In the genomic region with DNA sequence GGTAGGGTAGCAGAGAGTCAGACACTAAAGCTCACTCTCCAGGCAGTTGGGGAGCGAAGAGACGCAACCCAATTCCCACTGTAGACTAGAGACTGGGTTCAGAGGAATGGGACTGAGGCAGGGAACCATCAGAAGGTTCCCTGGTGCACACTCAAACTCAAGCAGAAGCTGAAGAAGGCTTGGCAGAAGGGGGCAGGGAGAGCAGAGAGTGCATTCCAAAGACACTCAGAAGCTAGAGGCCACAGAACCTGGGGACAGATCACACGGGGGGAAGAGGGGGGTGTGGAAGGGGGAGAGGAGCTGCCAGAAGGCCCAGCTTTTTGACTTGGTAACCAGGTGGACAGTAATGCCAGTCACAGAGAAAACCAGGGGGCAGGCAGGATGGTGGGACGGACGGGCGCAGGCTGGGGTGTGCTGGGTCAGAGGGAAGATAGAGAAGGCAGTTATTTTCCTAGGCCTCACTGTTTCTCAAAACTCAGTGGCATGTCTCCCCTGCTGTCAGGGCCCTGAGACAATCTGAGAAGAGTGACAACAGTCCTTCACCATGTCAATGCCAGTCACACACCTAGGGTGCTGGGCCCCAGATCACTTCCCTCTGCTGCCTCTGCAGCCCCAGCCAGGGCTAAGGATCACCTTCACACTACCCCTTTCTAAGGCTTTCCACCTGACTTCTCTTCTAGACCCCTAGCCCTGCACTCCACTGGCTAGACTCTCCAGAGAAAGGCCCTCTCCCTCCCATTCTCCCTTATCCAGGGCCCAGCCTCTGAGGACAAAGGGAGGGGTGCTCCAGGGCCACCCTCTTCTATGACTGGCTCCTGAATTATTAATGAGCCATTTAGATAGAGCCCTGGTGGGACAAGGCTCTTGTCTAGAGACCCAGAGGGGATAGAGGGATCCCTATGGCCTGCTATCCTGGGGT, we compare ENCODE assay signal across 8 mouse cellular contexts. TPM values are rescaled to one million over a fixed set of nuclear protein-coding genes. Genes with fewer than 3 reads are reported as not detected.
DNase-seq lines count a peak whose midpoint lies in the region; ATAC-seq and TF ChIP-seq lines count a peak whose summit lies in the region.

No protein-coding gene starts in this region.

- peaks cover 40% of the 10 kb centered on the region for H3K4me1 ChIP-seq in hindbrain, embryonic 11.5 days (replicated peaks; ENCODE audit: control insufficient read depth, insufficient read depth, low read length)
- peaks cover 29% of the 10 kb centered on the region for H3K4me1 ChIP-seq in liver, embryonic 16.5 days (ENCODE audit: control insufficient read depth, low read depth, low read length)
- peaks cover 52% of the 10 kb centered on the region for H3K4me1 ChIP-seq in stomach, embryonic 14.5 days (ENCODE audit: control insufficient read depth, insufficient read depth, low read length)

- TF ChIP-seq CTCF in gastrocnemius, adult 2 months (IDR thresholded peaks at IDR 0.05), result no peak

- H3K9me3 ChIP-seq in hindbrain, embryonic 11.5 days (ENCODE audit: control insufficient read depth, low read length), result no peaks in the 10 kb centered on the region
- no peaks in the 10 kb centered on the region; the same call in 1 of the 2 replicates for H3K9me3 ChIP-seq in liver, embryonic 16.5 days (replicated peaks; ENCODE audit: control insufficient read depth, low read length)
- H3K9me3 ChIP-seq in stomach, embryonic 14.5 days (ENCODE audit: control insufficient read depth, low read depth, low read length), result no peaks in the 10 kb centered on the region

- intact Hi-C loops in gastrocnemius, adult 2 months (cut with DNase I), result no loop called here

- peak overlapping the region; percentile 20; the same call in 1 of the 2 replicates for H3K4me2 ChIP-seq in hindbrain, embryonic 11.5 days (replicated peaks; ENCODE audit: low read depth, low read length)
- H3K4me2 ChIP-seq in liver, embryonic 16.5 days (ENCODE audit: low read depth, low read length), result no peak overlapping the region
- peak overlapping the region; percentile 6; the same call in 1 of the 2 replicates for H3K4me2 ChIP-seq in stomach, embryonic 14.5 days (replicated peaks; ENCODE audit: low read depth, low read length)

- H3K9ac ChIP-seq in hindbrain, embryonic 11.5 days (ENCODE audit: low read depth, low read length), result peak overlapping the region; percentile 56
- H3K9ac ChIP-seq in liver, embryonic 16.5 days (ENCODE audit: low read depth, low read length), result no peak overlapping the region
- H3K9ac ChIP-seq in stomach, embryonic 14.5 days (replicated peaks; ENCODE audit: low read depth, low read length), result no peak overlapping the region

- peak; percentile 88 for ATAC-seq in hindbrain, embryonic 11.5 days (ENCODE audit: low FRiP score)
- peak; percentile 35 for ATAC-seq in liver, embryonic 16.5 days (ENCODE audit: low read depth)
- peak; percentile 50 for ATAC-seq in stomach, embryonic 14.5 days (ENCODE audit: insufficient number of reproducible peaks, insufficient read depth, low FRiP score, low read depth)

- no peaks in the 10 kb centered on the region for H3K27me3 ChIP-seq in hindbrain, embryonic 11.5 days (ENCODE audit: control insufficient read depth, insufficient read depth, low read length)
- no peaks in the 10 kb centered on the region for H3K27me3 ChIP-seq in liver, embryonic 16.5 days (ENCODE audit: control insufficient read depth, insufficient read depth, low read depth, low read length)
- H3K27me3 ChIP-seq in stomach, embryonic 14.5 days (ENCODE audit: control insufficient read depth, insufficient read depth, low read length), result no peaks in the 10 kb centered on the region

- WGBS in hindbrain, embryonic 11.5 days, result 56% methylated on average over 6 of the region's 6 CpGs
- WGBS in liver, embryonic 16.5 days (ENCODE audit: insufficient replicate concordance), result 62% methylated on average over 6 of the region's 6 CpGs
- 72% methylated on average over 6 of the region's 6 CpGs for WGBS in stomach, embryonic 14.5 days

- peak; percentile 46 to 67 for DNase-seq in lung, adult 18-20 months
- no peak for DNase-seq in lung, postnatal 14 days
- no peak for DNase-seq in hindbrain, embryonic 11.5 days (ENCODE audit: low spot score)
- no peak for DNase-seq in urinary bladder, adult 18-20 months (ENCODE audit: low spot score in 2 of 2)
- no peak for DNase-seq in gastrocnemius, adult 2 months
- no peak for DNase-seq in cerebellum, adult 9-11 months

- peaks cover 4% of the 10 kb centered on the region; the same call in 1 of the 2 replicates for H3K36me3 ChIP-seq in hindbrain, embryonic 11.5 days (ENCODE audit: control insufficient read depth, insufficient read depth, low read length)
- H3K36me3 ChIP-seq in liver, embryonic 16.5 days (ENCODE audit: control insufficient read depth, insufficient read depth), result peaks cover 2% of the 10 kb centered on the region; the same call in 1 of the 2 replicates
- H3K36me3 ChIP-seq in stomach, embryonic 14.5 days (ENCODE audit: control insufficient read depth, insufficient read depth, low read length), result peaks cover 18% of the 10 kb centered on the region; the same call in 1 of the 2 replicates

- peak overlapping the region; percentile 98 for H3K27ac ChIP-seq in hindbrain, embryonic 11.5 days (ENCODE audit: low read depth, low read length)
- peak overlapping the region; percentile 13 for H3K27ac ChIP-seq in liver, embryonic 16.5 days (ENCODE audit: low read length)
- peak overlapping the region; percentile 48 for H3K27ac ChIP-seq in stomach, embryonic 14.5 days (ENCODE audit: low read length)
- H3K27ac ChIP-seq in gastrocnemius, adult 2 months, result no peak overlapping the region

- H3K4me3 ChIP-seq in hindbrain, embryonic 11.5 days (ENCODE audit: low read depth, low read length), result no peak overlapping the region
- H3K4me3 ChIP-seq in liver, embryonic 16.5 days (ENCODE audit: low read depth, low read length), result no peak overlapping the region
- no peak overlapping the region for H3K4me3 ChIP-seq in stomach, embryonic 14.5 days (ENCODE audit: low read depth, low read length)
- H3K4me3 ChIP-seq in gastrocnemius, adult 2 months, result no peak overlapping the region

RNA-seq across cellular contexts. Expression of a gene that starts 15.3 kb away (rescaled TPM):
- polyA plus RNA-seq in hindbrain, embryonic 11.5 days (2014; fragmentation: Nextera tagmentation; extraction: Ambion mirVana), result 62.4 and 66.0 TPM in 2 replicates
- 12.0 and 14.3 TPM in 2 replicates for polyA plus RNA-seq in liver, embryonic 16.5 days (2015; fragmentation: Nextera tagmentation; extraction: Ambion mirVana)
- polyA plus RNA-seq in stomach, embryonic 14.5 days (2014; fragmentation: Nextera tagmentation; extraction: Ambion mirVana), result 79.8 and 84.0 TPM in 2 replicates
- total RNA-seq in gastrocnemius, adult 2 months (2021), result 1 to 10 TPM; 1.5 to 2.5 TPM

Comparison
In these comparisons a context has a peak if more than half of its experiments do, and no peak if none do; other contexts are left out.
1. DNase-seq: peak in lung, adult 18-20 months (2 of 2); none in lung, postnatal 14 days (single experiment), hindbrain, embryonic 11.5 days (single experiment), urinary bladder, adult 18-20 months (0 of 2), gastrocnemius, adult 2 months (single experiment) and cerebellum, adult 9-11 months (single experiment).
2. ATAC-seq: peak in every context shown above with its lines; median percentile 88 in hindbrain, embryonic 11.5 days; 50 in stomach, embryonic 14.5 days; 35 in liver, embryonic 16.5 days.